Mouse (Mus musculus) liver, embryonic 16.5 days (tissue): Measurements from ENCODE around the gene Klhdc1. TPM values are rescaled to one million over a fixed set of nuclear protein-coding genes. Genes with fewer than 3 reads are reported as not detected.

Experiments used
- ATAC-seq: fragments of 200-750 bp; cut with Nextera tagmentation; 2 replicates; pipeline ENCODE4 v1.8.0; 2017; ENCODE audit warnings: low read depth, mild to moderate bottlenecking, moderate number of reproducible peaks, moderate library complexity
- H3K27ac ChIP-seq: fragments of 300-500 bp; sonication (generic); 2 replicates; pipeline ENCODE4 v1.5.1; 2014; ENCODE audit warnings: mild to moderate bottlenecking, low read length
- H3K27me3 ChIP-seq: fragments of 300-500 bp; sonication (generic); 2 replicates; pipeline ENCODE4 v1.6.1; 2014; ENCODE audit warnings: low read depth, low read length, mixed read lengths; ENCODE audit not compliant: control insufficient read depth, insufficient read depth
- H3K36me3 ChIP-seq: fragments of 300-500 bp; sonication (generic); 2 replicates; pipeline ENCODE4 v1.6.1; 2014; ENCODE audit warnings: mild to moderate bottlenecking; ENCODE audit not compliant: control insufficient read depth, insufficient read depth
- H3K4me1 ChIP-seq: fragments of 300-500 bp; sonication (generic); 2 replicates; pipeline ENCODE4 v1.6.1; 2014; ENCODE audit warnings: low read depth, low read length, mixed read lengths; ENCODE audit not compliant: control insufficient read depth
- H3K4me2 ChIP-seq: fragments of 300-500 bp; sonication (generic); 2 replicates; pipeline ENCODE4 v1.6.1; 2014; ENCODE audit warnings: low read depth, low read length, mixed read lengths
- H3K4me3 ChIP-seq: fragments of 300-500 bp; sonication (generic); 2 replicates; pipeline ENCODE4 v1.5.1; 2014; ENCODE audit warnings: low read depth, mild to moderate bottlenecking, low read length
- H3K9ac ChIP-seq: fragments of 300-500 bp; sonication (generic); 2 replicates; pipeline ENCODE4 v1.6.1; 2014; ENCODE audit warnings: low read depth, low read length
- H3K9me3 ChIP-seq: fragments of 300-500 bp; sonication (generic); replicated peaks from 2 replicates; pipeline ENCODE4 v1.6.1; 2016; ENCODE audit warnings: low read length; ENCODE audit not compliant: control insufficient read depth
- WGBS: fragments of 180-500 bp; shearing (Covaris S2); extraction: QIAGEN DNeasy Blood & Tissue Kit; methylation state at CpG from one replicate; pipeline ENCODE4 v1.1.7; 2014; ENCODE audit not compliant: insufficient replicate concordance; 5-methylcytosine and 5-hydroxymethylcytosine counted together
- polyA plus RNA-seq: library from polyadenylated mRNA; unstranded; fragments of >200 nt; fragmentation: Nextera tagmentation; extraction: Ambion mirVana; gene quantifications from 2 replicates; pipeline ENCODE4 v1.2.1, GENCODE M21; 2015

Klhdc1 gene
- polyA plus RNA-seq, 1 experiment from 2014 or later: 2.5 TPM

DNA sequence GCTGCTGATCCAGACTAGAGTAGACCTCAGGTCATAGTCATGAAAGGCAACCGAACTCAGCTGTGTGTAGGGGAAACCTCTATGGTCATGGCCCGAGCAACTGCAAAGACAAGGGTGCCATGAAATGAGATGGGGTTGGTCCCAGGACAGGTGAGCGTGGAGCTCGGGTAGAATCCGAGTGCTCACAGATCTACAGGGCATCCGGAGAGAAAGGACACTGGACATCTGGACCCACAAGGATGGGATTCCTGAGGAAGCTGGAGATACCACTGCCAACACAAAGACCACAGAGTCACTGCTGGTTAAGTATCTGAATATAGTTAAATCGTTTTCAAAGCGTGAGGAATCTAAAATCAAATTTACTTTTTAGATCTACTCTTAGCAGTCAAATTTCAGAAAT is 33.6 kb upstream of the Klhdc1 start:
- Histone ChIP-seq H3K4me3 (no peak overlapping the region), H3K9me3 (no peaks in the 10 kb centered on the region), H3K36me3 (peaks cover 22% of the 10 kb centered on the region), H3K4me1 (no peaks in the 10 kb centered on the region), H3K9ac (no peak overlapping the region), H3K4me2 (no peak overlapping the region), H3K27me3 (no peaks in the 10 kb centered on the region), H3K27ac (no peak overlapping the region)
- 84% methylated on average over 8 of the region's 8 CpGs for WGBS
- ATAC-seq: no peak

DNA sequence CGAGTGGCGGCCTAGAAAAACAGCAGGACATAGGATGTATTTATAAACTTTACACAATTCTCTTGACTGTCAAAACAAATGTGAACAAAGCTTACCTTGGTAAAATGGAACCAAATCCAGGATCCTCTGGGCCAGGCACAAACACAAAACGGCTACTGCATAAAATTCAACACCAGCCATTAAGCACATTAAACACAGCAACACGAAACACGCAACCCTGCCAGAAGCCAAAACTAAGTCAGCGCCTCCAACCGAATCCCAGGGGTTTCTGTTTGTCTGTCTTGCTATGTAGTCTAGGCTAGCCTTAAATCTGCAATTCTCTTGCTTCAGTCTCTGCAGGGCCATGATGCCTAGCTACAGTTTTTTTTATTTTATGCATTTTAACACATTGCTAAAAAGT is 33.0 kb upstream of the Klhdc1 start:
- Histone ChIP-seq H3K4me2 (no peak overlapping the region), H3K27me3 (no peaks in the 10 kb centered on the region), H3K9me3 (no peaks in the 10 kb centered on the region), H3K4me3 (no peak overlapping the region), H3K36me3 (peaks cover 18% of the 10 kb centered on the region), H3K4me1 (no peaks in the 10 kb centered on the region), H3K27ac (no peak overlapping the region), H3K9ac (no peak overlapping the region)
- ATAC-seq: no peak
- 87% methylated on average over 7 of the region's 7 CpGs for WGBS

DNA sequence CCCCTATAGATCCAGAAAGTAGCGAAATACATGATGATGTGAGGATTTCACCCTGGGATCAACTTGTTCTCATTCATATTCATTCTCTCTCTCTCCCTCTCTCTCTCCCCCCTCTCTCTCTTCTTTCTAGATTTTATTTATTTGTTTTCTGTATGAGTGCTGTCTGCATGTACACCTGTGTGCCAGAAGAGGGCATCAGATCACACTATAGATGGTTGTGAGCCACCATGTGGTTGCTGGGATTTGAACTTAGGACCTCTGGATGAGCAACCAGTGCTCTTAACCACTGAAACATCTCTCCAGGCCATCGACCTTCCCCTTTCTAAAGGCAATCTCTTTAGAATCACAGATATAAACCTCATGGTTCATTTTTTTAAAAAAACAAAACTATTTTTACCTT is 32.5 kb upstream of the Klhdc1 start:
- 81% methylated on average over 2 of the region's 2 CpGs for WGBS
- H3K27me3 ChIP-seq: no peaks in the 10 kb centered on the region
- H3K4me3 ChIP-seq: no peak overlapping the region
- H3K36me3 ChIP-seq: peaks cover 21% of the 10 kb centered on the region
- no peaks in the 10 kb centered on the region for H3K4me1 ChIP-seq
- ATAC-seq: no peak
- no peak overlapping the region for H3K9ac ChIP-seq
- no peak overlapping the region for H3K27ac ChIP-seq
- no peaks in the 10 kb centered on the region for H3K9me3 ChIP-seq
- H3K4me2 ChIP-seq: no peak overlapping the region

DNA sequence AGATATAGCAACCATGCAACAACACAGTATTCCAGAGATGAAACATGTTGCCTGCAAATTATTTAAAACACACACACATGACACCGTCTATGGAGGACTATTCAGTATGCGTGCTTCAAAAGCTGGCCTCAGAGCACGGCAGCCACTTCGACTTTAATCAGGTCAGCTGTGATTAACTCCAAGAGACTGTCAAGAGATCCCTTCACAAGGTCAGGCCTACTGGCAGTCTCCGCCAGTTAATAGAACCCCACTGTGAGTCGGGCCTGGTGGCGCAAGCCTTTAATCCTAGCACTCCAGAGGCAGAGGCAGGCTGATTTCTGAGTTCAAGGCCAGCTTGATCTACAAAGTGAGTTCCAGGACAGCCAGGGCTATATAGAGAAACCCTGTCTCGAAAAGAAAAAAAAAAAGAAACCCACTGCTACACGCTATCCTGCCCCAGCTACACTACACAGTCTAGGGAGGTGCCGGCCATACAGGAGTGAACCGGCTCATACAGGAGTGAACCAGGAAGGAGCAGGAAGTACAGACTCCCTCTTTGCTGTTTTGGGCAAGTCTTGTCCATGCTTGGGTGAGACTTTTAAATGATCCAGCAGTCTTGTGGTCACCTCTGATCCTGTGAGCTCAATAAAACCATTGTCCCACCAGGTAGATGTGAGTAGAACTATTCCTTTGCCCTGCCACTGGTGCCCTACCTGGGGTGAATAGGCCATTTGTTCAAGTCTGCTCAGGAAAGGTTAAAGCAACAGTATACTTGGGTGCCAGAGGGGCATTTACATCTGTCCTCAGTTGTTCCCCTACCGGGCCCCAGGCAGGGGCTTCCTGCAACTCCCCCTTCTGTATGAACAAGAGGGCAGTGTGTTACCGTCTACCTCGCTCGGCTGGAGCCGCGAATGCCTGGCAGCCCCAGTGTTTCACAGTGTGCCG is 30.7 kb upstream of the Klhdc1 start:
- H3K4me3 ChIP-seq: no peak overlapping the region
- no peaks in the 10 kb centered on the region for H3K27me3 ChIP-seq
- no peak overlapping the region for H3K27ac ChIP-seq
- whole genome bisulfite sequencing: 89% methylated on average over 18 of the region's 18 CpGs
- H3K9me3 ChIP-seq: no peaks in the 10 kb centered on the region
- peaks cover 26% of the 10 kb centered on the region for H3K36me3 ChIP-seq
- no peak for ATAC-seq
- no peaks in the 10 kb centered on the region for H3K4me1 ChIP-seq
- H3K9ac ChIP-seq: no peak overlapping the region
- no peak overlapping the region for H3K4me2 ChIP-seq

DNA sequence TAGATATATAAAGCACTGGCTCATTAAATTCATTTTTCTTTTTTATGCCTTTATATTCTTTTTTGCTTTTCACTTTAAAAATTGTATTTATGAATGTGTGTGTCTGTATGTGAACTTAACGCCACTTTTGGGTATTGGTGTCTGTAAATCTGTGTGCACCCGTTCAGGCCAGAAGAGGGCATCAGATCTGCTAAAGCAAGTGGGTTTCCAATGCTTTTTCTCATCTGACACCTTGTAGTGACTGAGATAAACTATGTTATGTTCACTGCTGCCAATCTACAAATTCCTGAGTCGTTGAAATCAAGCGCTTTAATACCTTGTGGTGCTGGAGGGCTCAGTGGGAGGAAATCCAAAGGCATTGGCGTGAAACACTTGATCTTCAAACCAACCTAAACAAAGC is 29.9 kb upstream of the Klhdc1 start:
- no peaks in the 10 kb centered on the region for H3K9me3 ChIP-seq
- 77% methylated on average over 5 of the region's 5 CpGs for WGBS
- H3K27me3 ChIP-seq: no peaks in the 10 kb centered on the region
- H3K4me3 ChIP-seq: no peak overlapping the region
- H3K36me3 ChIP-seq: peaks cover 25% of the 10 kb centered on the region
- no peak overlapping the region for H3K4me2 ChIP-seq
- no peaks in the 10 kb centered on the region for H3K4me1 ChIP-seq
- H3K9ac ChIP-seq: no peak overlapping the region
- ATAC-seq: no peak
- no peak overlapping the region for H3K27ac ChIP-seq

DNA sequence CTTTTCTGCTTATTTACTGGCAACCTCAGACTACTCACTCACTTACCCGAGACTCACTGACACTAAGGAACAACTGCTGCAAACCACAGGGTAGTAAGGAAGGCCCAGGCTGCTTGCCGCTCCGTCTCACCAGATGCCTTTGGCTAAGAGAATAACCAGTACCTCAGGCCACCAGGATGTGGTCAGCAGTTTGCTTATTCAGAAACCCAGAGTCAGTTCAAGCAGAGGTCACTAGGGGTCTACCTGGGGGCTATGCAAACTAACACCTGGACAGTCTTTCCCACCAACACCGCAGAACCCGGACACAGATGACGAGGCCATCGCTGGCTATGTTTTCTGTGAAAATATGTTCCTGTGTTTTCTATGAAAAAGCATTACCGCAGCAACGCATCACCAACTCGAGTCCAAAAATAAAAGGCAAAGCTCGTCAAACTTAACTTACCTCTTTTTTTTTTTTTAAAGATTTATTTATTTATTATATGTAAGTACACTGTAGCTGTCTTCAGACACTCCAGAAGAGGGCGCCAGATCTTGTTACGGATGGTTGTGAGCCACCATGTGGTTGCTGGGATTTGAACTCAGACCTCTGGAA is 27.7 kb upstream of the Klhdc1 start:
- H3K36me3 ChIP-seq: peaks cover 23% of the 10 kb centered on the region
- no peaks in the 10 kb centered on the region for H3K9me3 ChIP-seq
- ATAC-seq: no peak
- H3K4me1 ChIP-seq: no peaks in the 10 kb centered on the region
- H3K27ac ChIP-seq: no peak overlapping the region
- no peak overlapping the region for H3K9ac ChIP-seq
- 78% methylated on average over 13 of the region's 13 CpGs for WGBS
- H3K27me3 ChIP-seq: no peaks in the 10 kb centered on the region
- no peak overlapping the region for H3K4me3 ChIP-seq
- no peak overlapping the region for H3K4me2 ChIP-seq

DNA sequence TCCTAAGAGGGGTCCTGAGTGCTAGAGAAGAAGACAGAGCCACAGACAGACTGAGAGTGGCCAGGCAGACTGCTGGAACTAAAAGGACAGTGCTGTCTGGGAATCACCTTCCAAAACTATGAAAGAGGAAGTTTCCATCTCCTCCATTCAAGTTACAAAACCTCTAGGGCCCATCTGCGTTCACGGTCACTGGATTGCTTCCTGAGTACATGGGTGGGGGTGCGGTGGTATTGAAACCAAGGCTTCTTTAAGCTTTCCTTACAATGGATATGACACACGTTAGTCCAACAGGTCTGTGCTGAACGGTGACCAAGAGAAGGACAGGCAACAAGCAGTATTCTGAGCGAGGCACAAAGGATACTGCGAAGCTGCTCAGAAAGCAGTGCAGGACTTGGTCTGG is 26.6 kb upstream of the Klhdc1 start:
- no peaks in the 10 kb centered on the region for H3K9me3 ChIP-seq
- 75% methylated on average over 7 of the region's 7 CpGs for WGBS
- no peaks in the 10 kb centered on the region for H3K27me3 ChIP-seq
- no peaks in the 10 kb centered on the region for H3K4me1 ChIP-seq
- no peak overlapping the region for H3K4me3 ChIP-seq
- no peak overlapping the region for H3K4me2 ChIP-seq
- H3K27ac ChIP-seq: no peak overlapping the region
- H3K36me3 ChIP-seq: peaks cover 25% of the 10 kb centered on the region
- no peak for ATAC-seq
- no peak overlapping the region for H3K9ac ChIP-seq

DNA sequence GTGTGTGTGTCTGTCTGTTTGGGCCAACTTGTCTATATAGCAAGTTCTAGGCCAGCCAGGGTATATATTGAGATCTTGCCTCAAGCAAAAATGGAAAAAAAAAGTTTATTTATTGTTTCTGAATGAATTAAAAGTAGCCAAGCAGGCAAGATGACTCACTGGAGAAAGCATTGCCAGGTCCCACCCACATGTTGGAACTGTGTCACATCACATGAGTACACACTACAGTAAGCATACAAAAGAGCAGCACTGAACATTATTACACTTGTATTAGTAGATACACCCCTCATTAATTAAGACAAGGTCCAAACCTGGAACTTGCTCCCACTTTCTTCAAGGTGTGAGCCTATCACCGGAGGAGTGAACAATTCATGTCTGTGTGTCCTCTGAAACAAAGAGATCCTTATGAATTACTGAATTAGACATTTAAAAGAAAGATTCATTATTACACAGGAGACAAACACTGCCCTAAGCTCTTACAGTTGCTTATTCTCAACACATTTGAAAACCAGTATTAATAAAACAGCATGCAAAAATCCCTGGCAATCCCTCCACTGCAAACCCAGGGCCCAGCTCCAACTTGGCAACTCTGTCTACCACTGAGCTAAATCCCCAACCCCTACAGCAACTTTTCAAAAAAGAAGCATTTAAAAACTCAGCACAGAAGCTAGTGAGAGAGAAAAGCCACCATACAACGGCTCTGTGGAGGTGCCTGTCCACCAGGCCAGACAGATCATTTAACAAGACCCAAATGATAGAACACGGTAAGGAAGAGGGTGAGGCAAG is 25.8 kb upstream of the Klhdc1 start:
- peaks cover 28% of the 10 kb centered on the region for H3K36me3 ChIP-seq
- H3K9ac ChIP-seq: no peak overlapping the region

DNA sequence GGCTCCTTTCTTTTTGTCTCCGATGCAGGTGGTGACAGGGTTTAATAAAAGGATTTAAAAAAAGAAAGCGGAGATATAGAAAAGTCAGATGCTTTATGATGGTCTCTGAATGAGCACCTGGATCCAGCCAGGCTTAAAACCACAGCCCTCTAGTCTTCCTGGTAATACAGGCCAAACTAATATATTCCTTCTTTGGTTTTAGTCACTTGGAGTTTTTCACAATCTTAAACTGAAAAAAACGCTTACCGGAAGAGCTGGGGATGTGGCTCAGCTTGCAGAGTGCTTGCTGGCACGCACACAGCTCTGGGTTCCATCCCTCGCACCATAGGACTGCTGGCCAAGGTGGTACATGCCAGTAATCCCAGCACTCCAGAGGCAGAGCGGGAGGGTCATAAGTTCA is 24.4 kb upstream of the Klhdc1 start:
- H3K4me2 ChIP-seq: no peak overlapping the region
- H3K4me1 ChIP-seq: no peaks in the 10 kb centered on the region
- H3K4me3 ChIP-seq: no peak overlapping the region
- H3K36me3 ChIP-seq: peaks cover 30% of the 10 kb centered on the region
- H3K9me3 ChIP-seq: no peaks in the 10 kb centered on the region
- no peak overlapping the region for H3K9ac ChIP-seq
- no peaks in the 10 kb centered on the region for H3K27me3 ChIP-seq
- H3K27ac ChIP-seq: no peak overlapping the region
- no peak for ATAC-seq
- 90% methylated on average over 7 of the region's 7 CpGs for WGBS

More for the DNA sequence above, 25.8 kb upstream of the Klhdc1 start:
- Histone ChIP-seq H3K9me3 (no peaks in the 10 kb centered on the region), H3K4me3 (no peak overlapping the region), H3K27me3 (no peaks in the 10 kb centered on the region), H3K4me2 (no peak overlapping the region), H3K27ac (no peak overlapping the region), H3K4me1 (no peaks in the 10 kb centered on the region)
- whole genome bisulfite sequencing: 84% methylated on average over 3 of the region's 3 CpGs
- ATAC-seq: no peak
